Mouse (Mus musculus) gastrocnemius, postnatal 10 days (tissue): ENCODE measurements at regions not wholly inside any gene's neighbourhood (a gene's known extent, or its start where the extent isn't known, plus 50 kb on each side); places are given as distances from the start of the nearest gene placed in this dataset.
A peak's percentile ranks its signal among the peaks of the same experiment; 100 is the strongest.

Source experiments
- DNase-seq: peaks from one replicate; pipeline ENCODE4 v3.0.0; 2021; ENCODE audit warnings: mixed read lengths

GRCm38 (mm10) chr8:79828763-79829542 lies 117.3 kb downstream of the Anapc10 start:
- DNase-seq = no peak

- DNase-seq = no peak
These were observed 117.9 kb downstream of the Anapc10 start for GRCm38 (mm10) chr8:79829543-79829890.

- DNase-seq = no peak
These were observed 118.5 kb downstream of the Anapc10 start for GRCm38 (mm10) chr8:79829941-79830633.

GRCm38 (mm10) chr8:79838961-79839360 lies 127.3 kb downstream of the Anapc10 start:
- DNase-seq = no peak

- no peak for DNase-seq
These were observed 138.4 kb downstream of the Anapc10 start for GRCm38 (mm10) chr8:79849982-79850514.

- no peak for DNase-seq
These were observed 138.9 kb downstream of the Anapc10 start for GRCm38 (mm10) chr8:79850519-79850918.

GRCm38 (mm10) chr8:79872416-79873077 lies 160.9 kb downstream of the Anapc10 start:
- DNase-seq = no peak

- DNase-seq = peak; percentile 6
These were observed 149.8 kb downstream of the Hhip start for GRCm38 (mm10) chr8:79907971-79908370.
